Mouse (Mus musculus): ENCODE data around the gene Vat1. TPM values are rescaled to one million over a fixed set of nuclear protein-coding genes. Genes with fewer than 3 reads are reported as not detected.

Gene Vat1
- polyA plus RNA-seq, 1 experiment: 272 TPM

GRCm38 (mm10) chr11:101415306-101415705 is 50.7 kb downstream of the Vat1 start:
- Histone ChIP-seq H3K36me3 (ENCODE audit: control insufficient read depth, insufficient read depth, low read length) (peaks cover 14% of the 10 kb centered on the region), H3K27me3 (ENCODE audit: control insufficient read depth, insufficient read depth, low read length) (no peaks in the 10 kb centered on the region), H3K27ac (ENCODE audit: insufficient read depth, low read depth, low read length) (no peak overlapping the region), H3K4me3 (ENCODE audit: low read depth, low read length) (no peak overlapping the region), H3K4me1 (ENCODE audit: control insufficient read depth, insufficient read depth, insufficient read length, low read length) (no peaks in the 10 kb centered on the region)
- no peak for TF ChIP-seq POLR2A (IDR thresholded peaks at IDR 0.05; ENCODE audit: low read depth, low read length)
- TF ChIP-seq CTCF (IDR thresholded peaks at IDR 0.05; ENCODE audit: extremely low read depth, insufficient read length, insufficient replicate concordance, low read depth, low read length): no peak
- 82% methylated on average over 2 of the region's 2 CpGs for WGBS

Other genes starting within 250 kb of the Vat1 start
- gene Ezh1, start 239.8 kb downstream of the Vat1 start, polyA plus RNA-seq (2012; rRNA removed): 7.9 and 20.0 TPM in 2 replicates
- 15.1 and 25.8 TPM in 2 replicates for gene Ramp2, start 220.2 kb downstream of the Vat1 start, polyA plus RNA-seq (2012; rRNA removed)
- gene Vps25, start 212.5 kb downstream of the Vat1 start, polyA plus RNA-seq (2012; rRNA removed): 28.9 and 64.8 TPM in 2 replicates
- 3.0 and 7.9 TPM in 2 replicates for gene Wnk4, start 205.7 kb downstream of the Vat1 start, polyA plus RNA-seq (2012; rRNA removed)
- gene Cntd1, start 187.2 kb downstream of the Vat1 start, polyA plus RNA-seq (2012; rRNA removed): 0.09 and 0.20 TPM in 2 replicates
- gene Coa3, start 187.1 kb downstream of the Vat1 start, polyA plus RNA-seq (2012; rRNA removed): 174 and 479 TPM in 2 replicates
- 157 and 163 TPM in 2 replicates for gene Becn1, start 163.9 kb downstream of the Vat1 start, polyA plus RNA-seq (2012; rRNA removed)
- 19.9 and 36.7 TPM in 2 replicates for gene Psme3, start 150.0 kb downstream of the Vat1 start, polyA plus RNA-seq (2012; rRNA removed)
- gene Aoc2, start 141.2 kb downstream of the Vat1 start, polyA plus RNA-seq (2012; rRNA removed): 2.7 and 5.9 TPM in 2 replicates
- 6.6 and 8.9 TPM in 2 replicates for gene Aoc3, start 135.6 kb downstream of the Vat1 start, polyA plus RNA-seq (2012; rRNA removed)
- gene G6pc, start 98.7 kb downstream of the Vat1 start, polyA plus RNA-seq (2012; rRNA removed): 8.8 and 9.7 TPM in 2 replicates
- gene Aarsd1, start 48.6 kb downstream of the Vat1 start, polyA plus RNA-seq (2012; rRNA removed): 8.5 and 10.8 TPM in 2 replicates
- gene Gm27029, start 41.4 kb downstream of the Vat1 start, polyA plus RNA-seq (2012; rRNA removed): 0.11 TPM in 1 of 2 replicates, not detected in the other
- gene Rundc1, start 41.1 kb downstream of the Vat1 start, polyA plus RNA-seq (2012; rRNA removed): 15.4 and 23.7 TPM in 2 replicates
- 0.51 and 0.89 TPM in 2 replicates for gene Ptges3l, start 40.9 kb downstream of the Vat1 start, polyA plus RNA-seq (2012; rRNA removed)
- gene Rpl27, start 23.9 kb downstream of the Vat1 start, polyA plus RNA-seq (2012; rRNA removed): 178 and 244 TPM in 2 replicates
- 44.3 and 123 TPM in 2 replicates for gene Ifi35, start 17.8 kb downstream of the Vat1 start, polyA plus RNA-seq (2012; rRNA removed)
- 18.5 and 28.1 TPM in 2 replicates for gene Rnd2, start 1.2 kb downstream of the Vat1 start, polyA plus RNA-seq (2012; rRNA removed)
- 0.24 and 1.0 TPM in 2 replicates for gene Brca1, start 85.7 kb upstream of the Vat1 start, polyA plus RNA-seq (2012; rRNA removed)
- gene Nbr1, start 85.9 kb upstream of the Vat1 start, polyA plus RNA-seq (2012; rRNA removed): 47.4 and 116 TPM in 2 replicates
- gene Tmem106a, start 116.0 kb upstream of the Vat1 start, polyA plus RNA-seq (2012; rRNA removed): 57.2 and 171 TPM in 2 replicates
- gene Gm11634, start 133.0 kb upstream of the Vat1 start, polyA plus RNA-seq (2012; rRNA removed): not detected in 2 replicates
- 6.3 and 12.4 TPM in 2 replicates for gene Rdm1, start 161.0 kb upstream of the Vat1 start, polyA plus RNA-seq (2012; rRNA removed)
- gene Arl4d, start 199.3 kb upstream of the Vat1 start, polyA plus RNA-seq (2012; rRNA removed): 7.6 and 27.9 TPM in 2 replicates

Data from small intestine, adult 2 months (tissue).